Mouse (Mus musculus): ENCODE measurements around the gene Hist2h3b. TPM values are rescaled to one million over a fixed set of nuclear protein-coding genes. Genes with fewer than 3 reads are reported as not detected.
"Not testable (repeated sequence)": the region's sequence is repeated elsewhere in the genome, so short reads cannot be mapped to it uniquely, and the experiment has no call there.

Hist2h3b gene
- 2.6 and 7.5 TPM in 2 replicates for polyA plus RNA-seq (2011; ENCODE audit: insufficient read length, low read depth, missing spikeins)

GRCm38 (mm10) chr3:96268051-96268775 lies at the start of gene Hist2h3b:
Gene Hist2h3b, plus strand, starts transcription at chr3:96268654.
- Histone ChIP-seq H3K4me3 (ENCODE audit: insufficient read depth, low read length) (peak within 1 kb of the TSS; percentile 53), H3K4me1 (ENCODE audit: control insufficient read depth, insufficient read depth, low read length) (peaks cover 5% of the 10 kb centered on the region; the same call in 1 of the 2 replicates), H3K27ac (ENCODE audit: insufficient read depth, low read length) (peak within 1 kb of the TSS; percentile 97)
- peak; percentile 95 for TF ChIP-seq POLR2A (IDR thresholded peaks at IDR 0.05; ENCODE audit: low read depth, low read length)
- no peak for TF ChIP-seq CTCF (IDR thresholded peaks at IDR 0.05; ENCODE audit: borderline replicate concordance, insufficient read depth, low read length)

- H3K27ac ChIP-seq (ENCODE audit: insufficient read depth, low read length), result peak overlapping the region; percentile 97
- H3K4me3 ChIP-seq (ENCODE audit: insufficient read depth, low read length), result peak overlapping the region; percentile 74
- H3K4me1 ChIP-seq (ENCODE audit: control insufficient read depth, insufficient read depth, low read length), result peaks cover 5% of the 10 kb centered on the region
- no peak for TF ChIP-seq CTCF (IDR thresholded peaks at IDR 0.05; ENCODE audit: borderline replicate concordance, insufficient read depth, low read length)
- peak; percentile 49; the same call in 1 of the 2 replicates for TF ChIP-seq POLR2A (IDR thresholded peaks at IDR 0.05; ENCODE audit: low read depth, low read length)
Measured at GRCm38 (mm10) chr3:96219191-96219641, 49.2 kb upstream of the Hist2h3b start.

- H3K27ac ChIP-seq (ENCODE audit: insufficient read depth, low read length), result peak within 1 kb of the TSS; percentile 97
- H3K4me3 ChIP-seq (ENCODE audit: insufficient read depth, low read length), result peak within 1 kb of the TSS; percentile 74
- H3K4me1 ChIP-seq (ENCODE audit: control insufficient read depth, insufficient read depth, low read length), result peaks cover 5% of the 10 kb centered on the region
- peak; percentile 78 for TF ChIP-seq POLR2A (IDR thresholded peaks at IDR 0.05; ENCODE audit: low read depth, low read length)
- no peak for TF ChIP-seq CTCF (IDR thresholded peaks at IDR 0.05; ENCODE audit: borderline replicate concordance, insufficient read depth, low read length)
Measured at GRCm38 (mm10) chr3:96219661-96220130, 48.8 kb upstream of the Hist2h3b start, which contains the start of the genes Bola1 and Hist2h2ab. Gene Bola1, minus strand, starts transcription at chr3:96219709. Gene Hist2h2ab, plus strand, starts transcription at chr3:96219865.

GRCm38 (mm10) chr3:96220131-96220764 lies 48.2 kb upstream of the Hist2h3b start:
- H3K4me3 ChIP-seq (ENCODE audit: insufficient read depth, low read length), result peak overlapping the region; percentile 74
- H3K27ac ChIP-seq (ENCODE audit: insufficient read depth, low read length), result peak overlapping the region; percentile 97
- TF ChIP-seq POLR2A (IDR thresholded peaks at IDR 0.05; ENCODE audit: low read depth, low read length), result peak; percentile 23
- not testable (repeated sequence) for H3K4me1 ChIP-seq (ENCODE audit: control insufficient read depth, insufficient read depth, low read length)

- no peak for TF ChIP-seq CTCF (IDR thresholded peaks at IDR 0.05; ENCODE audit: borderline replicate concordance, insufficient read depth, low read length)
- TF ChIP-seq POLR2A (IDR thresholded peaks at IDR 0.05; ENCODE audit: low read depth, low read length), result peak; percentile 94
- peak within 1 kb of the TSS; percentile 97 for H3K27ac ChIP-seq (ENCODE audit: insufficient read depth, low read length)
- peaks cover 5% of the 10 kb centered on the region for H3K4me1 ChIP-seq (ENCODE audit: control insufficient read depth, insufficient read depth, low read length)
- peak within 1 kb of the TSS; percentile 74 for H3K4me3 ChIP-seq (ENCODE audit: insufficient read depth, low read length)
Measured at GRCm38 (mm10) chr3:96220765-96221639, 47.5 kb upstream of the Hist2h3b start, which contains the start of the genes Hist2h2ac and Hist2h2be. Gene Hist2h2ac, minus strand, starts transcription at chr3:96220880. Gene Hist2h2be, plus strand, starts transcription at chr3:96221119.

- Histone ChIP-seq H3K27ac (ENCODE audit: insufficient read depth, low read length) (peak overlapping the region; percentile 75), H3K4me1 (ENCODE audit: control insufficient read depth, insufficient read depth, low read length) (peaks cover 5% of the 10 kb centered on the region), H3K4me3 (ENCODE audit: insufficient read depth, low read length) (peak overlapping the region; percentile 30)
- TF ChIP-seq CTCF (IDR thresholded peaks at IDR 0.05; ENCODE audit: borderline replicate concordance, insufficient read depth, low read length) (no peak), POLR2A (IDR thresholded peaks at IDR 0.05; ENCODE audit: low read depth, low read length) (no peak)
Measured at GRCm38 (mm10) chr3:96221640-96222038, 46.8 kb upstream of the Hist2h3b start.

GRCm38 (mm10) chr3:96222774-96223173 lies 45.7 kb upstream of the Hist2h3b start:
- H3K4me3 ChIP-seq (ENCODE audit: insufficient read depth, low read length), result no peak overlapping the region

GRCm38 (mm10) chr3:96225421-96225820 lies 43.0 kb upstream of the Hist2h3b start:
- TF ChIP-seq CTCF (IDR thresholded peaks at IDR 0.05; ENCODE audit: borderline replicate concordance, insufficient read depth, low read length) (no peak), POLR2A (IDR thresholded peaks at IDR 0.05; ENCODE audit: low read depth, low read length) (no peak)

More at GRCm38 (mm10) chr3:96222774-96223173, 45.7 kb upstream of the Hist2h3b start:
- H3K4me1 ChIP-seq (ENCODE audit: control insufficient read depth, insufficient read depth, low read length), result peaks cover 13% of the 10 kb centered on the region
- no peak overlapping the region for H3K27ac ChIP-seq (ENCODE audit: insufficient read depth, low read length)
- TF ChIP-seq POLR2A (IDR thresholded peaks at IDR 0.05; ENCODE audit: low read depth, low read length) (no peak), CTCF (IDR thresholded peaks at IDR 0.05; ENCODE audit: borderline replicate concordance, insufficient read depth, low read length) (no peak)

More at GRCm38 (mm10) chr3:96225421-96225820, 43.0 kb upstream of the Hist2h3b start:
- H3K27ac ChIP-seq (ENCODE audit: insufficient read depth, low read length), result no peak overlapping the region
- H3K4me1 ChIP-seq (ENCODE audit: control insufficient read depth, insufficient read depth, low read length), result peaks cover 10% of the 10 kb centered on the region
- no peak overlapping the region for H3K4me3 ChIP-seq (ENCODE audit: insufficient read depth, low read length)

All from embryonic fibroblast, embryonic 13.5 days (primary cell).